Mouse (Mus musculus) spleen, postnatal 14 days (tissue): ENCODE data around the gene Saysd1.
"Not testable (repeated sequence)": the region's sequence is repeated elsewhere in the genome, so short reads cannot be mapped to it uniquely, and the experiment has no call there.

ENCODE experiments used
- DNase-seq, 2 experiments: peaks; one replicate each; pipeline ENCODE4 v3.0.0; 2021 to 2022; ENCODE audit warnings: low spot score in 2 of 2

The Saysd1 gene

DNA sequence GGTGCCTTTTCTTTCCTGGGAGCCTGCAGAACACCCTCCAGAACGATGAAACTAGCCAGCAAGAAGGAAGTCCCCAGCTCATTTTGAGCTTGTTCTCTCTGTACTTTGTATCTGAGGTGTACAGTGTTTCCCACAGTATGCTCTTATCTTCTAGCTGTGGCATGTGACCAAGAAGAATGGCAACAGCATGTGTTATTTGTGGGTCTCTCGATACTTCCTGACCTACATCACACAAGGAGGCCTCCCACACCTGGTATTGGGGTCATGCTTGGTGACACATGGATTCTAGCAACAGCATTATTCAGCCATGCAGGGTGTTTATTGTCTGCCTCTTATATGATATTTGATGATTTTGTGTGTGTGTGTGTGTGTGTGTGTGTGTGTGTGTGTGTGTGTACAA is 96.5 kb downstream of the Saysd1 start:
- DNase-seq = no peak

DNA sequence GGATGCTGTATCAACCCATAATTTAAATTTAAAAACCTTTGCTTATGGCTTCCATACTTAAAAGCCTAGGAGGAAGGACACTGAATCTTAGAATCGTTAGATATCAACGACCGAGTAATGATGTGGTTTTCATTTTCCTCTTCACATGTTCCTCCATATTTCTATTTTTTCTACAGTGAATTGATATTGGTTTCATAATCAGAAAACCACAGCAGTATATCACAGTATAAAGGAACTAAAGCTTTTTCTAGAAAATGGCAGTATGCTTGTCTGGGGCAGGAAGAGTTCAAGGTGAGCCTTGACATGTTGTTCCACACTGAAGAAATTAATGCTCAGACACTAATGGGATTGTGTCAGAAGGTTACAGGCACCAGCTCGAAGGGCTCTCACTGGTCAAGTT is 97.4 kb downstream of the Saysd1 start:
- DNase-seq = no peak

DNA sequence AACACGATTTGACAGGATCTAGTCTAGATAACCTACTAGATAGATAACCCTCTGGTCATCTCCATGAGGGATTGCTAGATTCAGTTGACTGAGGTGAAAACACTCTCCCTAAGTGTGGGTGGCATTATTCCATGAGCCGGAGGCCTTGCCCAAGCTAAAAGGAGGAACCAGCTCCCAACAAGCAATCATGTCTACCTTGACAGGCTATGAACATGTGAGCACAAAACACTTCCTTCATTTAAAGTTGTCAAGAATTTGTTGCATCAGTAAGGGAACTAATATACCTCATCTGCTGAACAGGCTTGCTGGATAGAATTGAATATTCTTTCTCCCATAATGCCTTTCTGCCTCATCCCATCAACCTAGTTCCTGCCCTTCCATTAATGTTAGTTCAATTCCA is 98.5 kb downstream of the Saysd1 start:
- DNase-seq = no peak

DNA sequence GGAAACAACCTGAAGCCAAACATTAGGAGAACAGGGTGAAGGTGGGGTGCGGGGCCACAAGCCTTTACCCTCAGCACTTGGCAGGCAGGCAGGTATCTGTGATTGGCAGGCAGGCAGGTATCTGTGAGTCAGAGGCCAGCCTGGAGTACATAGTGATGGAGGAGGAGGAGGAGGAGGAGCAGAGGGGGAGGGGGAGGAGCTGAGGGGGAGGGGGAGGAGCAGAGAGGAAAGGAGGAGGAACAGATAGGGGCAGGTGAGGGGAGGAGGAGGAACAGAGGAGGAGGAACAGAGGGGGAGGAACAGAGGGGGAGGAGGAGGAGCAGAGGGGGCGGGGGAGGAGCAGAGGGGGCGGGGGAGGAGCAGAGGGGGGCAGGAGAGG is 105.6 kb downstream of the Saysd1 start:
- no peak for DNase-seq

DNA sequence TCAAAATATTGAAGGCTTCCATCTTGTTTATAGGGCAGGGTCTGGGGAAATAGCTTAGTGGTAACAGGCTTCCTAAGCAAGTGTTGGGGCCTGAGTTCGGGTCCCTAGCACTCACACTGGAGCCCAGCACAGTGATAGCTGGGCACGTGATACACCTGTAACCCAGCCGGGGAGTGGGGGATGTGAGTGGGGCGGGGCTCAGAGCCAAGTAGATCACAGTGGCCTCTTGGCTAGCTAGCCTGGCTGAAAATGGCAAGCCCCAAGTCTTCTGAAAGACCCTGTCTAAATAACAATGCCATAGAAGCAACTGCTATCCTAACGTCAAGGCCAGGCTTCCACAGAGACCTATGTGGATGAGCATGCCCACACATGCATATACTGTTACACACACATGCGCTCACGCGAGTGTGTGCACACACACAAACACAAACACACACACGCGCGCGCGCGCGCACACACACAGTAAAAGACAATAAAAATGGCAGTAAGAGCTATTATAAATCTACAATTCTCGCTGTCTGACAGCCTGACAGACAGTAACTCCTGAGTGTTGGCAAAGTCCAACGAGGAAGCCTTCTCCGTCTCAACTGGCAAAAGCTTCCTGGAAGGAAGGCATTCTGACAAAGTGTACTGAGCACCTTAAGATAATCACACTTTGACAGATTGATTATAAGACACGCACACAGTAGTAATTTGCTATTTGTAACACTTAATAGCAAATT is 106.2 kb downstream of the Saysd1 start:
- no peak for DNase-seq

DNA sequence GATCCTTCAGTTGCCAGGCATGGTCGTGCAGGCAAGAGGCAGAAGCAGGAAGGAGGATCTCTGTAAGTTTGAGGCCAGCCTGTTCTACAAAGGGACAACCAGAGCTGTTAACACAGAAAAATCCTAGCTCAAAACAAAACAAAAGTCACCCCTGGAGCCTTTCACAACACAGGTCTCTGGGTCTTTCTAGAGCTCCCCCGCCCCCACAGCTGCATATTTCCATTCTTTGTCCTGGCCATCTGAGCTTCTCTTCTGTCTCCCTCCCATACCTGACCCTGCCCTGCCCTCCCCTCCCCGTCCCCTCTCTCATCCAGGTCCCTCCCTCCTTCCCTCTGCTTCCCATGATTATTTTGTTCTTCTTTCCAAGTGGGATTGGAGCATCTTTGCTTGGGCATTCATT is 108.7 kb downstream of the Saysd1 start:
- DNase-seq = no peak

DNA sequence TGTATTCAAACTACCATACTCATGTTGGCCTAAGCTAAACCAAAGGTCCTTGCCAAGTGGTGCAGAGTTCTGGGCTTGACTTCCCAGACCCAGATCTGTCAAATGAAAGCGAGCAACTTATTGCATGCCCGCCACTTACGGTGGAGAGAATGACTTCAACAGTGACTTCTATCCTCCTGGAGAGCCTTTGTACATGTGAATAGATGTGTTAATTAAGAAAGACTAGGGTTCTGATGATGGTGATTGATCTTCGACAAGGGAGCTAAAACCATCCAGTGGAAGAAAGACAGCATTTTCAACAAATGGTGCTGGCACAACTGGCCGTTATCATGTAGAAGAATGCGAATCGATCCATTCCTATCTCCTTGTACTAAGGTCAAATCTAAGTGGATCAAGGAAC is 110.9 kb downstream of the Saysd1 start:
- not testable (repeated sequence) for DNase-seq
